Mouse (Mus musculus): Measurements from ENCODE around the gene Ntmt1. TPM values are rescaled to one million over a fixed set of nuclear protein-coding genes. Genes with fewer than 3 reads are reported as not detected.

Gene Ntmt1
- polyA plus RNA-seq, 1 experiment from 2014 or later = 84.5 TPM

DNA sequence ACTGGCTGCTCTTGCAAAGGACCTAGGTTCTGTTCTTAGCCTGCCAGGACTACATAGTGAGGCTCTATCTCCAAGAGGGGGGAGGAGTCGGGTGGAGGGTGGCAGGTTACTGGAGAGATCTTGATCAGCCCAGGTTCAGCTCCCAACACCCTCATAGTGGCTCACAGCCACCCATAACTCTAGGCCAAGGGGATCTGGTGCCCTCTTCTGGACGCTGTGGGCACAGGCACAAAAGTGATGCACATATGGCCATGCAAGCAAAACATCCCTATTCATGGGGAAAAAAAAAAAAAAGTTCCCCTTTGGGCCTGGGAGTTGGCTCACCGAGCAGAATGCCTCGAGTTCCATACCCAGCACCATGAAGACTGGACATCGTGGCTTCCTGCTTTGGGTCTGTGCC lies 21.7 kb downstream of the Ntmt1 start:
- no peak for ATAC-seq

DNA sequence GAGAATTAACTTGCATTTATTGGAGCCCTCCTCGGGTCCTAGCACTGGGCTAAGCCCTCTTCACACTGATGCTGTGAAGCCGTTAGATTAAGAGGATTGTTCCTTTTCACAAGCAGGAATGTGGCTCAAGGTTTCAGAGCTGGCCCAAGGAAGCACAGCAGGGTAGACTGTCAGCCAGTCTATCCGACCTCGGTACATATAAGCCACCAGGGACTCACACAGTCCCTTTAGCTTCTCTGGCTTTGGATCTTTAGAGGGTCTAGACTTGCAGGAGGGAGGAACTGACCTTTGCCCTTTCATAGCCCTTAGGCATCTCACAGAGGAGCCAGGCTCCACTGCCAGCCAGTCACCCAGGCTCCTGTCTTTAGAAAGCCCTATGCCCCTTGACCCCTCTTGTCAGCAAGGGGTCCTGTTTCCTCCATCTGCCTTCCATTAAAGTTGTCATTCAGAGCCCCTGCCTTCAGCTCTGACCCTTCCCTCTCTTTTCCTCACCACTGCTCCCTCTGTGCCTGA lies 22.7 kb downstream of the Ntmt1 start, which contains the start of gene Asb6:
Asb6 (minus strand) TSS at position 51 of the 513 bp plus-strand sequence.
- Histone ChIP-seq H3K36me3 (peaks cover 5% of the 10 kb centered on the region), H3K4me2 (replicated peaks) (no peak within 1 kb of the TSS), H3K27me3 (replicated peaks) (no peaks in the 10 kb centered on the region), H3K4me1 (replicated peaks) (peaks cover 16% of the 10 kb centered on the region), H3K9ac (no peak within 1 kb of the TSS), H3K4me3 (replicated peaks) (no peak within 1 kb of the TSS), H3K9me3 (no peaks in the 10 kb centered on the region), H3K27ac (no peak within 1 kb of the TSS)
- 36% methylated on average over 4 of the region's 4 CpGs for WGBS
- no peak for ATAC-seq

More for the DNA sequence above, 21.7 kb downstream of the Ntmt1 start:
- Histone ChIP-seq H3K4me3 (replicated peaks) (no peak overlapping the region), H3K27me3 (replicated peaks) (no peaks in the 10 kb centered on the region), H3K4me1 (replicated peaks) (peaks cover 16% of the 10 kb centered on the region), H3K27ac (no peak overlapping the region), H3K9ac (no peak overlapping the region), H3K36me3 (peaks cover 13% of the 10 kb centered on the region), H3K4me2 (replicated peaks) (no peak overlapping the region), H3K9me3 (no peaks in the 10 kb centered on the region)
- 43% methylated on average over 5 of the region's 5 CpGs for WGBS

DNA sequence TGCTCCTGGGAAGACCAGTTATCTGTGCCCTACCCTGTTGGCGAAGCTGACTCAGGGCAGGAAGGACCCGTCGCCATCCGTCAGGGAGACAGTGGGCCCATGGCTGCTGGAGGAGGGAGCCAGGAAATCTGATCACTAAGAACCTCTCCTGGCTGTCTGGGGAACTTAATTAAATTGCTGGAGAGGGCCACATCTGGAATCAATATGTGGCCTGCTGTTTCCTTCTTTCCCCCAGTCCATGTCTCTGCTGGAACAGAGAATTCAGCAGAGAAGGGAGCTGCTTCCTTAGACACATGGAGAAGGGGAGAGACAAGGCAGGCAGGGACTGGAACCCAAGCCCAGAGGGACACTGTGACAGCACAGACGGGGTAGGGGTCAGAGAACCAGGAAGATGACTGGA lies 26.0 kb downstream of the Ntmt1 start:
- H3K27ac ChIP-seq = no peak overlapping the region
- WGBS = 52% methylated on average over 5 of the region's 5 CpGs

DNA sequence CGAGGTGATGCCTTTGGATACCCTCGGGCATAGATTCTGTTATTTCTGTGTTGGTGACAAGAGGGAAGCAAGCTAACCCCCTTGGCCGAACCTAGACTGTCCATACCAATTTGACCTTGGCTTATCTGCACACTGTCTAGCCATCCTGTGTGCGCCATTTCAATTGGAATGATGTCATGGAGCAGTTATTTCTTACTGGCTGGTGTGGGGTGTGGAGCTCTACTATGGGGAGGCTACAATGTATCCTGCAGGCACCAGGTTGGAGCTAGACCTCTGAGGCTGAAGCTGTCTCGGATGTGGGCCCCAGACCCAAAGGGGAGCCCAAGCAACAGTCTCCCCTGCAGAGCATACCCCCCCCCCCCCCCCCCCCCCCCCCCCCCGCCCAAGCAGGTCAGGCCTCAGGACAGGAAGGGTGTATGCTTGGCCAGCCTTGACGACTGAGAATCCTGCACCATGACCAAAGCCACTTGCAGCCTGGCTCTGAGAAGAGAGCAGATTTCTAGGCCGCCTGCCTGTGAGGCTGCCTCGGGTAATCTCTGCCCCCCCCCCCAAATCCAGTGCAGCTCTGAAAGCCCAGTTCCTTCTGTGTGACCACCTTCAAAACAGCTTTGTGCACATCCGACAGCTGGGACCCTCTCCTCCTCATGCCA lies 26.9 kb downstream of the Ntmt1 start, which contains the start of gene Prrx2:
Prrx2 (plus strand) TSS at position 600 of the 650 bp plus-strand sequence.
- H3K27ac ChIP-seq = no peak within 1 kb of the TSS
- no peak within 1 kb of the TSS for H3K9ac ChIP-seq
- no peak for ATAC-seq
- H3K4me3 ChIP-seq (replicated peaks) = no peak within 1 kb of the TSS
- H3K36me3 ChIP-seq = no peaks in the 10 kb centered on the region
- H3K4me1 ChIP-seq (replicated peaks) = peaks cover 6% of the 10 kb centered on the region; the same call in 1 of the 2 replicates
- H3K4me2 ChIP-seq (replicated peaks) = no peak within 1 kb of the TSS
- no peaks in the 10 kb centered on the region; the same call in 1 of the 2 replicates for H3K27me3 ChIP-seq (replicated peaks)
- WGBS = 63% methylated on average over 9 of the region's 10 CpGs
- no peaks in the 10 kb centered on the region for H3K9me3 ChIP-seq

More for the DNA sequence above, 26.0 kb downstream of the Ntmt1 start:
- H3K27me3 ChIP-seq (replicated peaks) = no peaks in the 10 kb centered on the region; the same call in 1 of the 2 replicates
- no peak for ATAC-seq
- no peak overlapping the region for H3K4me3 ChIP-seq (replicated peaks)
- no peaks in the 10 kb centered on the region for H3K9me3 ChIP-seq
- H3K36me3 ChIP-seq = no peaks in the 10 kb centered on the region
- H3K4me1 ChIP-seq (replicated peaks) = peaks cover 6% of the 10 kb centered on the region; the same call in 1 of the 2 replicates
- no peak overlapping the region for H3K9ac ChIP-seq
- no peak overlapping the region for H3K4me2 ChIP-seq (replicated peaks)

- H3K4me3 ChIP-seq (replicated peaks) = no peak overlapping the region
Observed at GRCm38 (mm10) chr2:30836238-30836990, 28.8 kb downstream of the Ntmt1 start.

DNA sequence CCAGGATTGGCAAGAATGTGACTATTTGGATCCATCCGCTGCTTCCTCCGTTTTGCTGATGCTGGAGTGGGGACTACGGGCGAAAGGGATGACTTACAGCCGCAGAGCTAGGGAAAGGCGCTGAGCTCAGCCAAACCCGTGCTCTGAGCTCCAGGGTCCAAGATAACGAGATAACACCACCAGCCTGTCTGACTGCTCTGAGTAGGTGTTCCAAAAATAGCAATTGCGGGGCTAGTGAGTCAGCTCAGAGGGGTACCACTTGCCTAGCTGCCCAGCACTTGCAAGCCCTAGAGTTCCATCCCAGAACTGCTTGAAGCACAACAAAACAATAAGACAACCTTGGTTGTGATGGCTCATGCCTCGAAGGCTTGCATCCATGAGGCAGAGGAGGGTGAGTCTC lies 35.0 kb downstream of the Ntmt1 start:
- Histone ChIP-seq H3K4me1 (replicated peaks) (peaks cover 11% of the 10 kb centered on the region; the same call in 1 of the 2 replicates), H3K9me3 (no peaks in the 10 kb centered on the region), H3K36me3 (no peaks in the 10 kb centered on the region), H3K9ac (no peak overlapping the region), H3K27me3 (replicated peaks) (peaks cover 38% of the 10 kb centered on the region), H3K4me2 (replicated peaks) (no peak overlapping the region), H3K4me3 (replicated peaks) (no peak overlapping the region), H3K27ac (no peak overlapping the region)
- 37% methylated on average over 10 of the region's 10 CpGs for WGBS
- ATAC-seq = no peak

More at GRCm38 (mm10) chr2:30836238-30836990, 28.8 kb downstream of the Ntmt1 start:
- H3K36me3 ChIP-seq = no peaks in the 10 kb centered on the region
- peak overlapping the region; percentile 31 for H3K4me2 ChIP-seq (replicated peaks)
- H3K4me1 ChIP-seq (replicated peaks) = peaks cover 6% of the 10 kb centered on the region; the same call in 1 of the 2 replicates
- no peak overlapping the region for H3K27ac ChIP-seq
- H3K27me3 ChIP-seq (replicated peaks) = no peaks in the 10 kb centered on the region; the same call in 1 of the 2 replicates
- 20% methylated on average over 21 of the region's 21 CpGs for WGBS
- H3K9me3 ChIP-seq = no peaks in the 10 kb centered on the region
- ATAC-seq = no peak; the same call in 1 of the 2 replicates
- no peak overlapping the region; the same call in 1 of the 2 replicates for H3K9ac ChIP-seq

DNA sequence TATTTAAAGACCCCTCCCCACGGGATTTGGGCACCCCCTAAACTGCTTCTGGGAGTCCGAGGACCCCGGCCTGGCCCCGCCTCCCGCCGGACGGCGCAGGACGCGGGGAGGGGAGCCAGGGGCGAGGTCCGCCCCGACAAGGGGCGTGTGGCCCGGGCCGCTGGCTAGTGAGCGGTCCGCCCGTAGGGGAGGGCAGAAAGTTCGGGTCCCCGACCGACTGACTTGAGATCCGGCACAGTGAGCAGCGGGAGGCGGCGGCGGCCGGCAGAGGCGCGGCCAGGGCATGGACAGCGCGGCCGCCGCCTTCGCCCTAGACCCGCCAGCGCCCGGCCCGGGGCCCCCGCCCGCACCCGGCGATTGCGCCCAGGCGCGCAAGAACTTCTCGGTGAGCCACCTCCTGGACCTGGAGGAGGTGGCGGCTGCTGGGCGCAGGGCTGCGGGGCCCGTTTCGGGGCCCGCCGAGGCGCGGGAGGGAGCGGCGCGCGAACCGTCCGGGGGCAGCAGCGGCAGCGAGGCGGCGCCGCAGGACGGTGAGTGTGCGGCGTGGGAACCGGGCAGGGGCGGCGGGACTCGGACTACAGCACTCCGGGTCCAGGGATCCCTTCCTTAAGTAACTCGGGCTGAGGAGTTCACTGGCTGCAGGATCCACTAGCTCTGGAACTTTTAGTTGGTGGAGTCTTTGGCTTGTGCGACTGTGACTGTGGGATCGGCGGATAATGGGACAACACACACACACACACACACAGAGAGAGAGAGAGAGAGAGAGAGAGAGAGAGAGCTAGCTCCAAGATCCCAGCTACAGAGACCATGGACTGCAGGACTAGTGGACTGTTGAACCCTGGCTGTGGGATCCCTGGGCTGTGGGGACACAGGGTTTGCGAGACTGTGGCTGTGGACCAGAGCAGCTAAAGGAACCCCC lies 37.8 kb downstream of the Ntmt1 start:
- ATAC-seq = peak; percentile 58
- H3K27ac ChIP-seq = no peak overlapping the region
- peak overlapping the region; percentile 96 for H3K4me2 ChIP-seq (replicated peaks)
- WGBS = 2% methylated on average over 73 of the region's 80 CpGs
- no peaks in the 10 kb centered on the region for H3K9me3 ChIP-seq
- H3K4me1 ChIP-seq (replicated peaks) = peaks cover 11% of the 10 kb centered on the region; the same call in 1 of the 2 replicates
- peak overlapping the region; percentile 57 for H3K4me3 ChIP-seq (replicated peaks)
- peak overlapping the region; percentile 62 for H3K9ac ChIP-seq
- H3K27me3 ChIP-seq (replicated peaks) = peaks cover 38% of the 10 kb centered on the region
- H3K36me3 ChIP-seq = no peaks in the 10 kb centered on the region

DNA sequence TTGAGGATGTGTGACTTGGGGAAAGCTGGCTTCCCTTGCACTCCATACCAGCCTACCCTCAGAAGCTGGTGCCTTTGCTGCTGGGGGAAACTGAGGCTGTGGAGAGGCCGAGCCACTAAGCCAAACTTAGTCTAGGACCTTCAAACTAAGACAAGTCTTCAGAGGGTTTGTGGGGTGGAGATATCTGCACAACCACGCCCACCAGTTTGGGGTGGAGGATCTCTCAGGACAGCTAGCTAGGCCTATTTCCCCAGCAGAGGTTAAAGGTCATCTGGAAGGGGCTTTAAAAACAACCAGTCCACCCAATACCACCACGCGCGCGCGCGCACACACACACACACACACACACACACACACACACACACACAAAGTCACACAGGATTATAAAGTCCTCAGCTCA lies 38.6 kb downstream of the Ntmt1 start:
- ATAC-seq = no peak
- WGBS = 75% methylated on average over 8 of the region's 8 CpGs
- no peak overlapping the region for H3K9ac ChIP-seq

DNA sequence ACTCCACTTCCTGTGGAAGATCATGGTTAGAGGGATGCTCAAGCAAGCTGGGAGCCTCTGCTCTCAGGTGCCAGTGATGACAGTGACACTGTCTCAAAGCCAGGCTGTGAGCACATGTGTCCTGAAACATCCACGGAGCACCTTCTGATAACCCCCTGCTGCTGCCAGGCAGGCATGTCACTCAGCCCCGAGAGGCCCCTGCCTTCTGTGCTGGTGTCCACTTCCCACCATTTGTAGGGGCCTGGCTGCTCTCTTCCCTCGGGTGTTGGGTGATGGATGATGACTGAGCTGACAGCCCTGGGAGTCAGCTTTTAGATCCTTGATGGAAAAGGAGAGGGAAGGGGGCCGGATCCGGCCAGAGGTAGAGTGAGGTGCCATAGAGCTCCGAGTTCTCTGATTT lies 39.1 kb downstream of the Ntmt1 start:
- Histone ChIP-seq H3K9ac (no peak overlapping the region), H3K27ac (no peak overlapping the region), H3K27me3 (replicated peaks) (peaks cover 42% of the 10 kb centered on the region), H3K4me3 (replicated peaks) (no peak overlapping the region), H3K36me3 (no peaks in the 10 kb centered on the region), H3K9me3 (no peaks in the 10 kb centered on the region), H3K4me2 (replicated peaks) (no peak overlapping the region), H3K4me1 (replicated peaks) (peaks cover 11% of the 10 kb centered on the region; the same call in 1 of the 2 replicates)
- 28% methylated on average over 6 of the region's 6 CpGs for WGBS
- ATAC-seq = no peak

More for the DNA sequence above, 38.6 kb downstream of the Ntmt1 start:
- Histone ChIP-seq H3K9me3 (no peaks in the 10 kb centered on the region), H3K4me2 (replicated peaks) (peak overlapping the region; percentile 96), H3K27ac (no peak overlapping the region), H3K27me3 (replicated peaks) (peaks cover 42% of the 10 kb centered on the region), H3K4me1 (replicated peaks) (peaks cover 11% of the 10 kb centered on the region; the same call in 1 of the 2 replicates), H3K4me3 (replicated peaks) (no peak overlapping the region), H3K36me3 (no peaks in the 10 kb centered on the region)

DNA sequence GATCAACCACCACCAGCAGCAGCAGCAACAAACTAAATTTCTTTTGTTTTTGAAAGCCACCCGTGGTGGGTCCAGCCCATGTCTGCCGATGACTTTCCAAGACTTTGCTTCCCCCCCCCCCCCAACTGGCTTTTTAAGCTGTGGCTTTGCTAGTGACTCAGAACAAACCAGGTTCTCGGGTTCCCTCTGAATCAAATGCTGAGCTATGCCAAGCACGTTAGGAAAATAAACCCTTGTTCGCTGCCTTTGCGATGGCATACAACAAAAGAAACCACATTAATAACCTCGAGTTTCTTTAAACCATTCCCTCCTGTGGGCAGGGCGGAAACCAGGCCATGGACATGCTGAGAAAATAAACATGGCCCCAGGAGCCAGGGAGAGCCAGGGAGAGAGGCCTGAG lies 40.6 kb downstream of the Ntmt1 start:
- H3K4me1 ChIP-seq (replicated peaks) = peaks cover 18% of the 10 kb centered on the region; the same call in 1 of the 2 replicates
- no peak overlapping the region for H3K4me3 ChIP-seq (replicated peaks)
- H3K9ac ChIP-seq = no peak overlapping the region
- WGBS = 71% methylated on average over 8 of the region's 8 CpGs
- ATAC-seq = no peak
- peaks cover 39% of the 10 kb centered on the region for H3K27me3 ChIP-seq (replicated peaks)
- H3K27ac ChIP-seq = no peak overlapping the region
- no peak overlapping the region for H3K4me2 ChIP-seq (replicated peaks)
- H3K36me3 ChIP-seq = no peaks in the 10 kb centered on the region
- no peaks in the 10 kb centered on the region for H3K9me3 ChIP-seq

DNA sequence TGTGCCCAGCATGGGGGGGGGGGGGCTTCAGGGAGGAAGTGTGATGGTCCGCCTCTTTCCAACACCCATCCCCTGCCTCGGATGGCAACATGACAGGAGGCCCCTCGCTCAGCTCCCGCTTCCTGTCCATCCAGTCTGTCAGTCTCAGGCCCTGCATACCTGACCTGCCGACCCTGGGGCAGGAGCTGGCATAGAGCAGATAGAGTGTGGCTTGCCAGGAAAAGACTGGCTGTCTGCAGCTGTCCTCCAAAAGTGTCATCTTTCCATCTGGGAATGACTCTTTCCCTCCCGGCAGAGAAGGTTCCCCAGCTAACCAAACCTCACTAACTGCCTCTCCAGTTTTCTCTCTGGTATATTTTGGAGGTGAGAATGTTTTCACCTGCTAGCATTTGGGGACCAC lies 43.0 kb downstream of the Ntmt1 start:
- no peaks in the 10 kb centered on the region for H3K9me3 ChIP-seq
- H3K4me2 ChIP-seq (replicated peaks) = no peak overlapping the region
- H3K4me3 ChIP-seq (replicated peaks) = no peak overlapping the region
- no peak overlapping the region for H3K27ac ChIP-seq
- peaks cover 21% of the 10 kb centered on the region for H3K27me3 ChIP-seq (replicated peaks)
- H3K9ac ChIP-seq = no peak overlapping the region
- ATAC-seq = no peak
- 34% methylated on average over 5 of the region's 6 CpGs for WGBS
- H3K4me1 ChIP-seq (replicated peaks) = peaks cover 12% of the 10 kb centered on the region; the same call in 1 of the 2 replicates
- H3K36me3 ChIP-seq = no peaks in the 10 kb centered on the region

Measured in intestine, embryonic 15.5 days (tissue).